Mouse (Mus musculus) spleen, postnatal 4 days (tissue): ENCODE data around the gene Tmem62.
A peak's percentile ranks its signal among the peaks of the same experiment; 100 is the strongest.
"Not testable (repeated sequence)": the region's sequence is repeated elsewhere in the genome, so short reads cannot be mapped to it uniquely, and the experiment has no call there.

Experiments
- DNase-seq, 2 experiments: peaks; one replicate each; pipeline ENCODE4 v3.0.0; 2022; ENCODE audit warnings: low spot score in 2 of 2

The Tmem62 gene

GRCm38 (mm10) chr2:120996607-120997006 is 19.8 kb downstream of the Tmem62 start:
- DNase-seq: not testable (repeated sequence)

DNA sequence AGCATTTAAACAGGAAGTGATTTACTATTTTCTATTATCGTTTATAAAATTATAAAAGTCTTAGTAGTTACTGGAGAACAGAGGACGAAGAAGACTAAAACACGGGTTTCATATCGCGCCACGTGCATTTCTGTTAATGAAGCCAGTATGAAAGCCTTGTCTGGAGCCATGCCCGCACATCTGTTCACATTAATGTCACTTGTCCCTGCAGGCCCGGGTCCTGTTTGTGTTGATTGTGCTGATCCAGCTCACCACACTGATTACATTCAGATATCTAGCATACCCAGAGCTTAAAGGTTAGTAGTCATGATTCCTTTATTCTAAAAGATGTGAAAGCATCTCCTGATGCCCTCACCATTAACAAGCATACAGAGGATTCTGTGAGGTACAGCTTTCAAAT is 22.0 kb downstream of the Tmem62 start:
- DNase-seq: no peak

DNA sequence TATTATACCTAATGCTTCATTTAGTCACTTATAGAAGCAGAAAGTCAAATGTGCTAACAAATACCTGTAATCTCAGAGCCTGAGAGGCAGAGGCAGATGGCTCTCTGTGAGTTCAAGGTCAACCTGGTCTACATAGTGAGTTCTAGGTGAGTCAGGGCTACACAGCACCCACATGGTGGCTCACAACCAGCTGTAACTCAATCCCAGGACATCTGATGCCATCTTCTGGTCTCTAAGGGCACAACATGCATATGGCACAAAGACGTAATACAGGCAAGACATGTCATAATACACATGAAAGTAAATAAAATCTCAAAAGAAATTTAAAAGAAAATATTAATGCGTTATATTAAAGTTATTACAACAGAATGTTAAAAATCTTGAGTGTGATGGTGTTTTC is 26.8 kb downstream of the Tmem62 start:
- no peak for DNase-seq

DNA sequence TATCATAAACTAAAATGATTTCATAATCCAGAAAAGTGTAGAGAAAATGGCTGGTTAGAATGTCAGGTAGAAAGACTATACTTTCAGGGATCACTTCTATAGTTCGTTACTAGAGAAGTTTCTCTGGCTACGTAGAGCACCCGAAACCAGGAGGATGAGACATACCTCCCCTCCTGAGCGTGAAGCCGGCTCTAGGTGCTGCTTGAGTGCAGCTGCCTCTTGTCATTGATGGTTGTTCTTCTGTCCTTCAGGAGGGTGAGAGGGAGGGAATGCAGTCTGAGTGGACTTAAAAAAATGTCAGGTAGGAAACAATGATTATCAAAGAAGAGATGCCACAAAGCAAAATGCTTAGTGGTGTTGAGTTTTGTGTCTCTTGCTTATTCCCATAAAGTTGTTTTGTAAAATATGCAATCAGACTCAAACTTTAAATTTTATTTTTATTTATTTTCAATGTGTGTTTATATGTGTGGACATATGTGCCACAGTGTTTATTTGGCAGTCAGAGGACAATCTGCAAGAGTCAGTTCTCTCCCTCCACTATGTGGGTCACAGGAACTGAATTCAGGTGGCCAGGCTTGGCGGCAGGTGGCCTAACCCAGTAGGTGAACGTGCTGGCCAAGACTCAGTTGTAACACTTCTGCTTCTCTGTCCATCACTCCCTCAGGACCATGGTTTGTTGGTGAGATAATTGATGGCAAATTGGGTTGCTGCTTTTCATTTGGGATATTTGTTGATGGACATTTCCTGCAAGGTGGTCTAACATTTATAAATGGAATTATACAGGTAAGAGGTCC is 27.4 kb downstream of the Tmem62 start:
- no peak for DNase-seq

GRCm38 (mm10) chr2:121006986-121007385 is 30.2 kb downstream of the Tmem62 start:
- peak in 1 of 2 experiments; percentile 52 for DNase-seq

GRCm38 (mm10) chr2:121007925-121008663 is 31.3 kb downstream of the Tmem62 start, which contains the start of gene Ccndbp1:
Ccndbp1 (plus strand) TSS chr2:121008403.
- peak; percentile 92 to 94 for DNase-seq

DNA sequence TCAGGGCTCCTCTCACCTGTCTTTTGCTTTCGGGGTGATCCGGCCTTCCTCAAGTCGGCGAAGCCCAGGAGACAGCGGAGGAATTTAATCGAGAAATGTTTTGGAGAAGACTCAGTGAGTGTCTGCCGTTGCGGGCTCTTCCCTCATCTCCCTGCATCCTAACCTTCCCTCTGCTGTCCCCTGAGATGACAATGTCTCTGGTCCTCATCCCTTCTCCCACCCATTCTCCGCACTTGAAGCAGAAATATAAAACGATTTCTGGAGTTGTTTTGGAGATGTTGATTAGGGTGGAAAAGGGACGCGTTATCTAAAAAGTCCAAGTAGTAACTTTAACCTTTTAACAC is 31.8 kb downstream of the Tmem62 start:
- no peak for DNase-seq

DNA sequence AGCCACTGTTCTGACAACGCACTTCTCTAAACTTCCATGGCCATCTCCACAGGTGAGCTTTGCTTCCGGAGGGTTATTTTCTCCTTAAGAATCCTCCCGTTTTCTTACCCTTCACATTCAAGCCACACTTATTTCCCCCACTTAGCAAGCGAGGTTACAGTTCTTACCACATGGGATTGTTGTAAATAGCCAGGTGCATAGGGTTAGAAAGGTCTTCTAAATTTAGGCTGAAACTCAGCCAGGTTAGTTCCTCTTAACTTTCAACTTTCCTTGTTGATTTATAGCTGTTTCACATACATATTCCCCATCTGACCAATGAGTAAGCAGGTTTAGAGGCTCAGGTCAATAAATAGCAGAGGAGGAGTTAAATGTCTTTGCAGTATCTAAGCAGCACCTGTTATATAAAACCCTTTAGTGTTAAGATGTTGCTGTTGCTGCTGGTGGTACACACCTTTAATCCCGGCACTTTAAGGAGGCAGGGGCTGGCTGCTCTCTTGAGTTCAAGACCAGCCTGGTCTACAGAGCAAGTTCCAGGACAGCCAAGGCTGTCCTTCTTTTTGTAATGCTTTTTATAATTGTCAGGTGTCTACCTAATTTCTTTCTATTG is 32.4 kb downstream of the Tmem62 start:
- DNase-seq: peak in 1 of 2 experiments; percentile 53

DNA sequence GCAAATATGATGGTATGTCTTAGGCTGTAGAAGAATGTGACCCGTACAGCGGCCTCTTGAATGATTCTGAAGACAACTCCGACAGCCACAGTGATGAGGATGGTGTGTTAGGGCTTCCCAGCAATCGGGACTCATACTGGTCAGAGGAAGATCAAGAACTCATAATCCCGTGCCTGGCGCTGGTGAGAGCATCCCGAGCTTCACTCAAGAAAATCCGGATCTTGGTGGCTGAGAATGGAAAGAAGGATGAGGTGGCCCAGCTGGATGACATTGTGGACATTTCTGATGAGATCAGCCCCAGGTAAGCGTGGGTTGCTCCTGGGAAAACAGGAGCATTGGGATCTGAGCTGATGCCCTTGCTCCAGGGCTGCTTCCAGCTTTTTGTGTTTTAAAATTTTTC is 35.9 kb downstream of the Tmem62 start:
- DNase-seq: peak in 1 of 2 experiments; percentile 51

DNA sequence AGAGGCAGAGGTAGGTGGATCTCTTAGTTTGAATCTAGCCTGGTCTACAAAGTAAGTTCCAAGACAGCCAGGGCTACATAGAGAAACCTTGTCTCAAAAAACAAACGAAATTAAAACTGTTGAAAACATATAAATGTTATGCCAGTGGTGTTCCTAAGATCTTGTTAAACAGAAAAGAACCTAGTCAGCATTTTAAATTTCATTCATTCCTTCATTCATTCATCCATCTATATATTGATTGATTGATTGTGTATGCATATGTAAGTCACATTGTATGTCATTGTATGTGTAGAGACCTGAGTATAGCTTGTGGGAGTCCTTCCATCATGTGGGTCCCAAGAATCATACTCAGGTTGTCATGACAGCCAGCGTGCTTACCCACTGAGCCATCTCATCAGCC is 38.7 kb downstream of the Tmem62 start:
- DNase-seq: no peak

DNA sequence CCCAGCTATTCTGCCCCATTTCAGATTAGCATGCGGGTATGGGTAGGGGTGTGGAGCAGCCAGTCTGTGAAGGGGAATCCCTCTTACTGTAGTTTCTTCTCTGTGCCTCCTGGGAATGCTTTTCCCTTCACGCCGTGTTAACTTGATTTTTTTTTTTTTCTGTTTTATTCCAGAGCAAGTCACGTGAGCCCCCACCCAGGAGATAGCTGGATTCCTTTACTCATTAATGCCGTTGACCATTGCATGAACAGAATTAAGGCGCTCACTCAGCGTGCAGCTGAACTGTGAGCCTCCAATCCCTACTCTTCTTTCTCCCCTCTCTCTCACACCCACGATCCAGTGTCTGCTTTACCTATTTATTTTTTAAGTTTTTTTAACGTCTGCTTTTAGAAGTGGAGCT is 39.4 kb downstream of the Tmem62 start:
- no peak for DNase-seq

GRCm38 (mm10) chr2:121017151-121017550 is 40.3 kb downstream of the Tmem62 start:
- DNase-seq: no peak

- DNase-seq: no peak
Observed at GRCm38 (mm10) chr2:121022918-121023317, 46.1 kb downstream of the Tmem62 start.

DNA sequence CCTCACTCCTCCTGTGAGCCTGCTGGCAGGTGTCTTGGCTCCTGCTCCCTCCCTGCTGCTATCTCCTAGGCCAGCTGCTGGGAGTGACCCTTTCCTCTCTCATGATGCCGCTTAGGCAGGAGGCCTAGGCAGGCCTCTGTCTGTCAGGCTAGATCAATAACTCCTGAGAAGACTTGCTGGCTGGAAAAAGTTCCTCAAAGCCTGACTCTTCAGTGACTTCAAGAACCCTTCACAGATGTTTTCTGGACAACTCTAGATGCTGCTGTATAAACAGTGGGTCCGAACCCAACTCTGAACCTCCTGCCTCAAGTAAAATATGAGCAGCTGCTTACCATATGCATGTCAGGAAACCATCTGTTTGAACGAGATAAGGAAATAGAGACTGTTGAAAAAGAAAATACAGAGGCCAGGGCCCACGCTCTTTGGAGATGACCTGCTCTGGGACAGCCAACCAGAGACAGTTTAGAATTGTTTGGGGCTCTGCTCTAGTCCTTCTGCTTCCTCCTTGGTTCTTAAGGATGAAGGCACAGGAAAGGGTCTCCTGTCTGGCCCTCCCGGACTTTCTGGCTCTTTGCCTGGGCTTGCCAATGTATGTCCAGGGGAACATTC is 60.0 kb downstream of the Tmem62 start, which contains the start of gene Epb42:
Epb42 (minus strand) TSS at position 340 of the 609 bp plus-strand sequence.
- DNase-seq: peak; percentile 79 to 80

DNA sequence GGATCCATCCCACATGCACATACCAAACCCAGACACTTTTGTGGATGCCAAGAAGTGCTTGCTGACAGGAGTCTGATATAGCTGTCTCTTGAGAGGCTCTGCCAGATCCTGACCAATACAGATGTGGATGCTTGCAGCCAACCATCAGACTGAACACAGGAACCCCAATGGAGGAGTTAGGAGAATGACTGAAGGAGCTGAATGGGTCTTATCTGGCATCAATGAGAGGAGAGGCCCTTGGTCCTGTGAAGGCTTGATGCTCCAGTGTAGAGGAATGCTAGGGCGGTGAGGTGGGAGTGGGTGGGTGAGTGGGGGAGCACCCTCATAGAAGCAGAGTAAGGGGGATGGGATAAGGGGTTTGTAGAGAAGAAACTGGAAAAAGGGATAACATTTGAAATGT is 62.0 kb downstream of the Tmem62 start:
- DNase-seq: not testable (repeated sequence)

GRCm38 (mm10) chr2:121039382-121039781 is 62.6 kb downstream of the Tmem62 start:
- no peak for DNase-seq

- DNase-seq: peak in 1 of 2 experiments; percentile 49
Observed at GRCm38 (mm10) chr2:121041098-121041497, 64.3 kb downstream of the Tmem62 start.

- no peak for DNase-seq
Observed at GRCm38 (mm10) chr2:121045653-121046052, 68.8 kb downstream of the Tmem62 start.

- no peak for DNase-seq
Observed at GRCm38 (mm10) chr2:121052176-121052575, 75.4 kb downstream of the Tmem62 start.

DNA sequence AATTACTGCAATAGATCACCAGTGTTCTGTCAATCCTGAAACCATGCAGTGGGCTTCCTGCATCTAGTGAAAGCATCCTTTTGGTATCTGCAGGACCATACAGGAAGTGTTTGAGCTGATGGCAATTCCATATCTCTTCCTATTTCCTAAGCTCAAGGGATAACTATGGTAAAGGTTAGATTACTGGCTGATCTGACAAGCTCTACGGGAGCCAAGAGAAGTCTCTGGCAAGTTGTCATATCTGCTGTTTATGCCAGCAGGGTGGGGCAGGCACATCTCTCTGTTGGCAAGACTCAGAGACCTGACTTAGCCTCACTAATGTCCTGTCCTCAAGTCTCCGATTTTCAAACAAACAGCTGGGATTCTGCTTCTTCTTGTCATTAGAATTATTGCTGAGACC is 77.2 kb downstream of the Tmem62 start:
- DNase-seq: no peak

- DNase-seq: peak in 1 of 2 experiments; percentile 55
Observed at GRCm38 (mm10) chr2:121055915-121056314, 79.1 kb downstream of the Tmem62 start.
